Mouse (Mus musculus): ENCODE data around the gene Sycp2l.

Gene Sycp2l

GRCm38 (mm10) chr13:41113940-41114339 is at the start of gene Sycp2l:
Sycp2l (plus strand) TSS chr13:41114307.
- no peak for DNase-seq (ENCODE audit: low spot score)

GRCm38 (mm10) chr13:41067618-41068017 is 46.5 kb upstream of the Sycp2l start:
- DNase-seq (ENCODE audit: low spot score), result no peak

- DNase-seq (ENCODE audit: low spot score), result no peak
Observed at GRCm38 (mm10) chr13:41071617-41072016, 42.5 kb upstream of the Sycp2l start.

GRCm38 (mm10) chr13:41073819-41074218 is 40.3 kb upstream of the Sycp2l start:
- no peak for DNase-seq (ENCODE audit: low spot score)

GRCm38 (mm10) chr13:41077921-41078320 is 36.2 kb upstream of the Sycp2l start:
- DNase-seq (ENCODE audit: low spot score), result no peak

- DNase-seq (ENCODE audit: low spot score), result no peak
Observed at GRCm38 (mm10) chr13:41078690-41079420, 35.3 kb upstream of the Sycp2l start.

DNA sequence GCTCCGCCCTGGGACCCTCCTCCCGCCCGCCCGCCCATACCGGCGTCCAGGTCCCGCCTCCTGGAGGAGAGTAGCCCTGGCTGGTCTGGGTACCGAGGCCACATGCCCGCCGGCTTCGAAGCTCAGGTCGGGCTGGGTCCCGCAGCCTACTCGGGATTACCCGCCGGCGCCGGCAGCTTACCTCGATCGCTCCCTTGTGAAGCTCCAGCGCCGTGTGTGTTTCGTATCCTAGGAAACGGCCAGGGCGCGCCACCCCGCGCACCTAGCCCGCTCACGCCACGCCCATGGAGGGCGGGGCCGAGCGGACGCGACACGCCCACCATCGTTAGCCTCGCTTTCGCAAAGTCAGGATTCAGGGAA is 34.7 kb upstream of the Sycp2l start, which contains the start of gene Mak:
Gene Mak (minus strand): TSS at position 286 of the 360 bp plus-strand sequence.
- peak; percentile 77 for DNase-seq (ENCODE audit: low spot score)

DNA sequence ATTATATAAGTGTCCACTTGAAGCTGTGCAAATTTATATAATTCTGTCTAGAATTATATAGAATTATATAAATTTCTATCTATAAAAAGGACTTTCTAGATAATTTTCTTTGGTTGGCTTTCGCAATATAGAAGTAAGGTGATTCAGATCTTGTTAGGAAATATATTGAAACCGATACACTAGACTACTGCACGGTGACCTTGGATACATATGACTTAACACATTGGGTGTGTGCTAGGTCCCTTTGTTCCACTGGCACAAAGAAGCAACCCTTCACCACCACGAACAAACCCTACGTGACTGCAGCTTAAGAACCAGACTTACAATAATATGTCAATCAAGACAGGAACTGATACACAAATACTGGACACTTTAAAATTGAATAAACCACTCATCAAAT is 34.2 kb upstream of the Sycp2l start:
- DNase-seq (ENCODE audit: low spot score), result no peak

DNA sequence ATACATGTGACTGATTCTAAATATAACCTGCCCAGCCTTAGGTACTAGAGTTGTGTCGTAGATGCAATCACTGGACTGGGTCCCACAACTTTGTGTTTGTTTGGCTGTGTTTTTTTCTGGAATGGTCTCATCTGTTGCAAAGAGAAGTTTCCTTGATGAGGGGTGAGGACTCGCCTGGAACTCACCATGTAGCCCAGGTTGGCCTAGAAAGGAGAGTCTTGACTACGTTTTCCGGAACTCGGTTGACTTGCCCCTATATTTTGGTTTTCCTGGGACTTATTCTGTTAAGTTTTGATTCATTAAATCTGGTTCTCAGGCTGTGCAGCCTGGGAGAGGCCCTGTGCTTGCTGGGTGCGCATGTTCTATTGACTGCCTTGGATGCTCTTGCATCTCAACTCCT is 33.4 kb upstream of the Sycp2l start:
- DNase-seq (ENCODE audit: low spot score), result no peak

- DNase-seq (ENCODE audit: low spot score), result no peak
Observed at GRCm38 (mm10) chr13:41084521-41084920, 29.6 kb upstream of the Sycp2l start.

DNA sequence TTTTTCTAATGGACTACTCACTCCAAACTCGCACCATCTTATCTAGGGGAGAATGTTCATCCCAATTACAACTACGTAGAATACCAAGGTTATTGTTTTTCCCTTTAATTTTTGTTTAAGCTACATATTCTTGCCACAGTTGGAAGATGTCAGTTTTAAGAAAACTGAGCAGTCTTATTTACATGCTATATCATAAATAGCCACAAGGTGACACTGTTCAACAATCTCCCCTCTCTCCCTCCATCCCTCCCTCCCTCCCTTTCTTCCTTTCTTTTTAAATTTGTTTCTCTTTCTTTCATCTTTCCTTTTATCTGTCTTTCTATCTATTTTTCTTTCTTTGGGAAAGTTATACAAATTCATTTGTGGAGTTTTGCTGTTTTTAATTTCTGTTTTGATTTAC is 29.0 kb upstream of the Sycp2l start:
- DNase-seq (ENCODE audit: low spot score), result no peak

DNA sequence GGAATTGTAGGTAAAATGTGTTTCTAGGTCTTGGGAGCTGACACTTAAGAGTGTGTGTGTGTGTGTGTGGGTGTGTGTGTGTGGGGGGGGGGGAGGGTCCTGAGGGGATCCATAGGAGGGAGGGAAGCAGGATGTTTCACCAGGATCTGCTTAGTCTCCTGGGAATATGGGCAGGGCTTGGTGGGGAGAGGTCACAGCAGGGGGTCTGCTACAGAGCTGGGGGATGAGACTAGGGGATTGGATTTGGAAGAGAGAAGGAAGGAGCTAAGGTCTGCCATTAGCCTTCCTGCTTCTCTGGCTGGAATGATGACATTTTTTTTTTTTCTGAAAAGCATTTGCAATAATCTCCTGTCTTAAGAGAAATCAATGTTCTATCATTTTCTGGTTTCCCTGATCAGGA is 25.4 kb upstream of the Sycp2l start:
- DNase-seq (ENCODE audit: low spot score), result no peak

DNA sequence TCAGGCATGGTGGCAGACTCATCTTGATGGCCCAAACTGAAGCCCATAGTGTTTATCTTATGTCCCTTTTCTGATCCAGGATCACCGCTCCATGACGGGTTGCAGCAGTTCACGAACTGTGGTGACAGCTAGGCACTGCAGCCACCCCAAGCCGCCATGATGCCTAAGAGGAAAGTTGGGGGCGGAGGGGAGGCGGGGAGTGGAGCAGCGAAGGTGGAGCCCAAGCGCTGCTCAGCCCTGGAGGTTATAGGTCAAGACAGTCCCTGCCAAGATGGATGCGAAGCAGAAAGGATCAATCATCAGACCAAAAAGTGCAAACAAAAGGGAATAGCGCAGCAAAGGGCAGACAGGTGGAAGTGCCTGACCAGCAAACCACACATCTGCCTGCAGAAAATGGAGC is 22.8 kb upstream of the Sycp2l start:
- no peak for DNase-seq (ENCODE audit: low spot score)

- no peak for DNase-seq (ENCODE audit: low spot score)
Observed at GRCm38 (mm10) chr13:41094160-41094559, 19.9 kb upstream of the Sycp2l start.

DNA sequence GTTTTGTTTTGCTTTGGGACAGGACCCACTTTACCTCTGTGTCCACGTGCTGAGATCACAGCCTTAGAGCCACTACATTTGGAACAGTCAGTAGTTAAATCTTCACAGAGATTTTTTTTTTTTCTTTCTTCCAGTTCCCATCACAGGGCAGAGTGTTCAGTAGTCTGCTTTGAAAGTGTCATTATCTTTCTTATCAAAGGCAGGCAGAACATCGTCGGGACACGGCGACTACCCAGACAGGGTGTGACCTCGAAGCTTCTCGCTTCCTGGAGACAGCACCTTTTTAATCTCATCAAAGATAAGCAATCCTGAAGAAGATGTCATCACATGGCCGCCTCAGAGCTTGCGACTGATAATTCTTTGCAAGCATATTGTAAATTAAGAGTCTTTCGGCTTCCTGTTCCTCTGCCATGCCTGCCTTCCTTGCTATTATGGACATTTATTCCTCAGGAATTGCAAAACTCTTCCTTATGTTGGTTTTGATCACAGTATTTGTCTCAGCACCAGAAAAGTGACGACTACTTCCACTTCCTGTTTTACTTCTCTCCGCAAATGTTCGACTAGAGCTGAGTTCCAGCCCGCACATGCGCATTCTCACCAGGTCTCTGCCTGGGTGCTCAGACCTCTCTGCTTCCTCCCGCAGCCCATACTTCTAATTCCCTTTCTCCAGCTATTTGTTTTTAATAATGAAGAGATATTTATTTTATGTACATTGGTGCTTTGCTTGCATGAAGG is 16.6 kb upstream of the Sycp2l start:
- DNase-seq (ENCODE audit: low spot score), result peak; percentile 29

DNA sequence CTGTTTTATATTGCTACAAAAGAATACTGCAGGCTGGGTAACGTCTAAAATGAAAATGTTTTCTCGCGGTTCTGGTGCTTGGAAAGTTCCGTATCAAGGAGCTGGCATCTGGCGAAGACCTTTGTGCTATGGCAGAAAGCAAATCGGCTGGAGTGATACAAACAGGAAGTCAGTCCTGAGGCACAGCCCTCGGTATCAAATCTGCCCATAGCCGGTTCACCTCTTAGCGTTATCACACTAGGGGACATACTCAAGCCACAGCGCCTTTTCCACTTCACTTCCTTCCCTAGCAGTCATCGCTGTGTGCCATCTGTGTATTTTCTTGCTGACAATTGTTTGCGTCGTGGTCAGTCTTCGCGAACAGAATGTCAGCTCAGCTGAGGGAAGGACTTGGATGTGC is 15.8 kb upstream of the Sycp2l start:
- no peak for DNase-seq (ENCODE audit: low spot score)

DNA sequence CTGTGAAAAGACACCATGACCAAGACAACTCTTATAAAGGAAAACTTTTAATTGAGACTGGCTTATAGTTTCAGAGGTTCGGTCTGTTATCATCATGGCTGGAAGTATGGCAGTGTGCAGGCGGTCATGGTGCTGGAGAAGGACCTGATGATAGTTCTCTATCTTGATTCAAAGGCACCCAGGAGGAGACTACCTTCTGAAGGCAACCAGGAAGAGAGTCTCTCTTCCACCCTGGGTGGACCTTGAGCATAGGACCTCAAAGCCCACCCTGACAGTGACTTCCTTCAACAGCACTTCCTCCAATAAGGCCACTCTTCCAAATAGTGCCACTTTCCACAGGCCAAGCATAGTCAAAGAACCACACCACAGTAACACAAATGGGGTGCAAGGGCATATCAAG is 14.1 kb upstream of the Sycp2l start:
- DNase-seq (ENCODE audit: low spot score), result no peak

- no peak for DNase-seq (ENCODE audit: low spot score)
Observed at GRCm38 (mm10) chr13:41103841-41104525, 10.1 kb upstream of the Sycp2l start.

GRCm38 (mm10) chr13:41105541-41105940 is 8.6 kb upstream of the Sycp2l start:
- DNase-seq (ENCODE audit: low spot score), result no peak

- DNase-seq (ENCODE audit: low spot score), result no peak
Observed at GRCm38 (mm10) chr13:41110935-41111334, 3.2 kb upstream of the Sycp2l start, which contains the start of gene Gcm2. Gcm2 (minus strand) TSS chr13:41111035.

DNA sequence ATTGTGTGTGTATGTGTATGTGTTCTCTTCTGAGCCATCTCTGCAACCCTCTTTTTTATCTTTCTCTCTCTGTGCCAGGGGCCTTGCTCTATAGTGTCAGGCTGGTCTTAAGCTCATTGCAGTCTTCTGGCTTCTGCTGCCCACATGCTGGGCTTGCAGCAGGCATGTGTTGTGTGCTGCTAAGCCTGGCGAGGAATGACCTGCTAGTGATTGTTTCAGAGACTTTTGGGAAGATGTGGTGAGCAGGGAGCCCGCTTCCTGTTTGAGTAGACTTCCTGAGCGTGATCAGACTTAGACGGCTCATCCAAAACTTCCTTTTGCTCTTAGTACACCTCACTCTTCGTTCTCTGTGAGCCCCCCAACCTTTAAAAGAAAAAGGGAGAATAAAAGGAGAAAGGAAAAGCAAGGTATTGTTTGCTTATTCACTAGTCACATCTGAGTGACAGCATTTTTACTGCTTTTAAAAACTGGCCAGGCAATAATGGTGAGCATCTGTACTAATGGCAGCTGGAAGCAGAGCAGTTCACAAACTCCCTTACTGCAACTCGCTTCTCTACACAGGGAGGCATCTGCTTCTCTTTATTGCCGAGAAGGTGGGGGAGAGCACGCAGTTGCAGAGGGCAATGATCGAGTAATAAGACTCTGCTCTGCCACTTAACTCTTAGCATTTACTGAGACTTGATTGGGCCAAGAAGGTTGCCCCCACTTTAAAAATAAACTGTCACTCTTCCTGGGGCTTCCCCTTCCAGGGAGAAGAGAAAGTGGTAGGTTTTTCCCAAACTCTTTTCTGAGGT is 5.2 kb downstream of the Sycp2l start:
- DNase-seq (ENCODE audit: low spot score), result no peak

DNA sequence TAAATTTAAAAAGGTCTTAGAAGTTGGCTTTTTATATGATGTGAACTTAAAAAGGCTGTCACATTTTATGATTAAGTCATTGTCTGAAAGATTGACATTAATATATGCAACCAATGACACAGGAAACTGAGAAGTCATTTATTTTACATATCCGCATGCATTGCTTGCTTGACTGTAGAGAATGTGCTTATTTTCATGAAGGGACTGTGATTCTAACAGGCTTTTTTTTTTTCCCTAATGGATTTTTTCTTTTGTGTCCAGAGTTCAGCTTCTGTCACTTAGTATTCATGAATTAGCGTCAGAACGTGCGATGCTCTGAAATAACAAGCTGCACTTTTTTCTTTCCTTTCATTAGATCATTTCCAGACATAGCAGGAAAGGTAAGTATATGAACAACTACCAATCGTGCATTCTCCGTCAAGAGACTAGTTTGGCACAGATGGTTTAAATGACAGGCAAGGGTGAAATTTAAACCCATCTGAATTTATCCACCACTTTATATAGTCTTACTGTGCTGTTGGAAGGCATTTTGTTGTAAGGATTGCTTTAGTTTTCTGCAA is 9.6 kb downstream of the Sycp2l start:
- no peak for DNase-seq (ENCODE audit: low spot score)

Data from testis, postnatal 14 days (tissue).